Mouse (Mus musculus) liver, embryonic 14.5 days (tissue): Measurements from ENCODE around the gene H2-Oa. TPM values are rescaled to one million over a fixed set of nuclear protein-coding genes. Genes with fewer than 3 reads are reported as not detected.

Experiments
- ATAC-seq: fragments of 200-750 bp; cut with Nextera tagmentation; 2 replicates; pipeline ENCODE4 v1.8.0; 2017; ENCODE audit warnings: moderate number of reproducible peaks, mild to moderate bottlenecking, moderate library complexity; ENCODE audit not compliant: insufficient read depth
- DNase-seq, 3 experiments: peaks; one replicate each; pipeline ENCODE4 v3.0.0-alpha.2; 2012 to 2013; ENCODE audit warnings: low read depth in 3 of 3, low spot score in 3 of 3
- H3K27ac ChIP-seq: fragments of 300-500 bp; sonication (generic); 2 replicates; pipeline ENCODE4 v1.5.1; 2014; ENCODE audit warnings: moderate library complexity, mild to moderate bottlenecking, control low read depth, inconsistent platforms
- H3K27me3 ChIP-seq: fragments of 300-500 bp; sonication (generic); 2 replicates; pipeline ENCODE4 v1.6.1; 2014; ENCODE audit warnings: mild to moderate bottlenecking, low read length, moderate library complexity; ENCODE audit not compliant: control insufficient read depth, insufficient read depth
- H3K36me3 ChIP-seq: fragments of 300-500 bp; sonication (generic); replicated peaks from 2 replicates; pipeline ENCODE4 v1.6.1; 2014; ENCODE audit warnings: low read depth; ENCODE audit not compliant: control insufficient read depth, insufficient read depth
- H3K4me1 ChIP-seq, 2 experiments: fragments of 200-500 bp in 1 of 2; fragments of 300-500 bp in 1 of 2; sonication (generic) in 1 of 2; replicated peaks; 2 replicates each; pipeline ENCODE4 v1.6.1; 2012 to 2014; ENCODE audit warnings: antibody characterized with exemption in 1 of 2, inconsistent platforms in 1 of 2, low read length in 1 of 2; ENCODE audit not compliant: control insufficient read depth in 2 of 2, insufficient read depth in 2 of 2
- H3K4me2 ChIP-seq: fragments of 300-500 bp; sonication (generic); 2 replicates; pipeline ENCODE4 v1.6.1; 2014; ENCODE audit warnings: low read depth, mild to moderate bottlenecking, control low read depth, moderate library complexity
- H3K4me3 ChIP-seq, 2 experiments: fragments of 200-500 bp in 1 of 2; fragments of 300-500 bp in 1 of 2; sonication (generic) in 1 of 2; 2 replicates each; pipeline ENCODE4 v1.5.1; 2012 to 2014; ENCODE audit warnings: low read depth in 2 of 2, low read length in 2 of 2, mild to moderate bottlenecking in 2 of 2, control low read depth in 1 of 2, inconsistent platforms in 1 of 2, moderate library complexity in 1 of 2; ENCODE audit not compliant: insufficient read depth in 1 of 2
- H3K9ac ChIP-seq: fragments of 300-500 bp; sonication (generic); replicated peaks from 2 replicates; pipeline ENCODE4 v1.6.1; 2014; ENCODE audit warnings: mild to moderate bottlenecking, control low read depth, moderate library complexity
- H3K9me3 ChIP-seq: fragments of 300-500 bp; sonication (generic); 2 replicates; pipeline ENCODE4 v1.6.1; 2016; ENCODE audit warnings: low read length, mixed read lengths; ENCODE audit not compliant: control insufficient read depth
- CTCF ChIP-seq: IDR thresholded peaks from 2 replicates; pipeline ENCODE4 v1.5.1; 2016; ENCODE audit warnings: antibody characterized with exemption, low read depth, control low read depth
- EP300 ChIP-seq: IDR thresholded peaks from 2 replicates; pipeline ENCODE4 v1.6.1; 2016; ENCODE audit warnings: antibody characterized with exemption, low read depth
- WGBS: fragments of 180-500 bp; shearing (Covaris S2); extraction: QIAGEN DNeasy Blood & Tissue Kit; methylation state at CpG from one replicate; pipeline ENCODE4 v1.1.7; 2014; ENCODE audit not compliant: insufficient replicate concordance; 5-methylcytosine and 5-hydroxymethylcytosine counted together
- polyA plus RNA-seq, 2 experiments: library from polyadenylated mRNA; depleted of rRNA in 1 of 2; stranded (reverse) in 1 of 2; unstranded in 1 of 2; fragments of >200 nt; fragmentation: Nextera tagmentation in 1 of 2; extraction: Ambion mirVana in 1 of 2; gene quantifications; 2 replicates each; pipeline versions ENCODE4 v1.2.1 to v1.2.3; 2012 to 2014

H2-Oa gene
- polyA plus RNA-seq, 2 experiments = 0.45 to 0.51 TPM

GRCm38 (mm10) chr17:34138655-34139054 lies 46.5 kb downstream of the H2-Oa start:
- TF ChIP-seq CTCF (no peak), EP300 (no peak)
- Histone ChIP-seq H3K9ac (no peak overlapping the region), H3K4me2 (no peak overlapping the region), H3K36me3 (no peaks in the 10 kb centered on the region), H3K4me1 (peaks cover 3 to 14% of the 10 kb centered on the region in 2 experiments; a peak in 3 of 4 replicates), H3K4me3 (no peak overlapping the region), H3K9me3 (no peaks in the 10 kb centered on the region), H3K27ac (no peak overlapping the region), H3K27me3 (peaks cover 19% of the 10 kb centered on the region)
- no peak for ATAC-seq
- 73% methylated on average over 7 of the region's 7 CpGs for WGBS
- no peak for DNase-seq

- ATAC-seq = no peak
- no peak for TF ChIP-seq EP300
- TF ChIP-seq CTCF = no peak
- Histone ChIP-seq H3K36me3 (no peaks in the 10 kb centered on the region), H3K4me2 (peak overlapping the region; percentile 66), H3K9me3 (no peaks in the 10 kb centered on the region), H3K27ac (no peak overlapping the region), H3K4me3 (peak overlapping the region; percentile 35 to 37), H3K9ac (peak overlapping the region; percentile 33; the same call in 1 of the 2 replicates), H3K4me1 (peaks cover 3 to 14% of the 10 kb centered on the region in 2 experiments; a peak in 3 of 4 replicates), H3K27me3 (peaks cover 19% of the 10 kb centered on the region)
- no peak for DNase-seq
- 9% methylated on average over 16 of the region's 16 CpGs for WGBS
Observed at GRCm38 (mm10) chr17:34139416-34139815, 47.3 kb downstream of the H2-Oa start.

DNA sequence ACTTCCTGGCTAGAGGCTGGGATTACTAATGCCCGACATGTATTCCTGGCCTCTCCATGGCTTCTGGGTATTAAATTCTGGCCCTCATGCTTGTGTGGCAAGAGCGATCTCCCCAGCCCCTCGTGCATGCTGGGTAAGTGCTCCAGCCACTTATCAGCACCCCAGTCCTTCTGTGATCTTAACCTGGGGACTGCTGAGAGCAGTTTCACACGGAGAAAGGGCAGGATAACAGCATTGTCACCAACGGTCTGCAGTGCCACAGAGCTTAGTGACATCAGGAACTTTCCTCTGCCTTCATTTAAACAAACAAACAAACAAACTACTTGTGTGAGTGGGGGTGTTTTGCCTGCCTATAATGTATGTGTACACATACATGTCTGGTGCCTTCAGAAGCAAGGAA lies 48.1 kb downstream of the H2-Oa start:
- no peak for DNase-seq
- Histone ChIP-seq H3K4me3 (peak overlapping the region; percentile 10 to 16; a peak in 2 of 4 replicates), H3K9me3 (no peaks in the 10 kb centered on the region), H3K4me2 (peak overlapping the region; percentile 66), H3K9ac (peak overlapping the region; percentile 23), H3K27me3 (peaks cover 19% of the 10 kb centered on the region), H3K4me1 (peaks cover 3 to 14% of the 10 kb centered on the region in 2 experiments; a peak in 3 of 4 replicates), H3K27ac (no peak overlapping the region), H3K36me3 (no peaks in the 10 kb centered on the region)
- 7% methylated on average over 5 of the region's 5 CpGs for WGBS
- TF ChIP-seq EP300 = 0 out of 2 replicates have a peak, but pooled peaks have one; percentile 17
- TF ChIP-seq CTCF = no peak
- ATAC-seq = peak; percentile 36; the same call in 1 of the 2 replicates

DNA sequence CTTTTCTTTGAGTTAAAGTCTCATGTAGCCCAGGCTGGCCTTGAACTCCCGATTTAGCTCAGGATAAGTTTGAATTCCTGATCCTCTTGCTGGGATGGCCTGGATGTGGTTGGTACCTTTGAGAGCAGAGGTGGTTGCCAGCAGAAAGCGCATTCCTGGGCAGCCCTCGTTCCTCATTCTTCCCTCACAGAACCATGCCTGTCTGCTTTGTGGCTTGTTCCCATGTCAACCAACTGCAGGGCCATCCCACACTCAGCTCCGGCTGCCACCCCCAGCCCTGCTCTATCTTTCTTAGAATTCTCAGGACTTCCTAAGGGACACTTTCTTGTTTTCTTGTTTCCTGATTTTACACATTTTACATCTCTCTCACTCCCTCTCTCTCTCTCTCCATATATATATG lies 49.3 kb downstream of the H2-Oa start:
- Histone ChIP-seq H3K9ac (no peak overlapping the region), H3K9me3 (no peaks in the 10 kb centered on the region), H3K4me2 (no peak overlapping the region), H3K27me3 (peaks cover 19% of the 10 kb centered on the region), H3K27ac (no peak overlapping the region), H3K36me3 (no peaks in the 10 kb centered on the region), H3K4me1 (peaks cover 3 to 10% of the 10 kb centered on the region in 2 experiments; a peak in 3 of 4 replicates), H3K4me3 (no peak overlapping the region)
- 41% methylated on average over 4 of the region's 4 CpGs for whole genome bisulfite sequencing
- DNase-seq (no peak), ATAC-seq (no peak)
- TF ChIP-seq CTCF = no peak
- TF ChIP-seq EP300 = no peak

DNA sequence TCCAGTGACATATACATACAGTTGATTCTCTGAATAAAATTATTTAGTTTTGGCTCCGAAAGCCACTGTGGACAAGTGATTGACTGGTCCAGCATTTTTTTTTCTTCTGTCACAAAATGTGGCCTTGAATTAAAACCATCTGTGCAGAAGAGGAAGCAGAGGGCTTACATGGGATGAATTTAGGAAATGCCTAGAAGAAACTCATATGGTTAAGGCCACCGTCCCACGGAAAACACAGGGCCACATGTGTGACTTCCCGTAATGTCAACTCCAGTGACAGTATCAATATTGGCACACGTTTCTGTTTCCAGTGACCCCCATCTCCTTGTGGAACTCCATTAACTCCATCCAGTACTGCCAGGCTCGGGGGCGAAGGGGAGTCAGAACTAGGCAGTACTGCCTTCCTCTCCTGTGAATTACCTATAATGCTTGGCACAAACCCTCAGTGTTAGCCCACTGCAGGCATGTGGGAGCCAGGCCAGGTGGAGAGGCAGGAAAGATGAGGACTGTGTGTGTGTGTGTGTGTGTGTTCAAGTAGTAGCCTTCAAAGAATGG lies 50.4 kb downstream of the H2-Oa start:
- TF ChIP-seq CTCF (no peak), EP300 (no peak)
- no peak for ATAC-seq

More for the DNA sequence above, 50.4 kb downstream of the H2-Oa start:
- peaks cover 3 to 10% of the 10 kb centered on the region in 2 experiments; a peak in 3 of 4 replicates for H3K4me1 ChIP-seq
- no peak for DNase-seq
- H3K27ac ChIP-seq = no peak overlapping the region
- H3K4me3 ChIP-seq = no peak overlapping the region
- H3K9ac ChIP-seq = no peak overlapping the region
- H3K27me3 ChIP-seq = peaks cover 19% of the 10 kb centered on the region
- H3K36me3 ChIP-seq = no peaks in the 10 kb centered on the region
- WGBS = 54% methylated on average over 7 of the region's 7 CpGs
- H3K4me2 ChIP-seq = no peak overlapping the region
- H3K9me3 ChIP-seq = no peaks in the 10 kb centered on the region
